Mouse (Mus musculus): ENCODE measurements at regions not wholly inside any gene's neighbourhood (a gene's known extent, or its start where the extent isn't known, plus 50 kb on each side); places are given as distances from the start of the nearest gene placed in this dataset.

DNA sequence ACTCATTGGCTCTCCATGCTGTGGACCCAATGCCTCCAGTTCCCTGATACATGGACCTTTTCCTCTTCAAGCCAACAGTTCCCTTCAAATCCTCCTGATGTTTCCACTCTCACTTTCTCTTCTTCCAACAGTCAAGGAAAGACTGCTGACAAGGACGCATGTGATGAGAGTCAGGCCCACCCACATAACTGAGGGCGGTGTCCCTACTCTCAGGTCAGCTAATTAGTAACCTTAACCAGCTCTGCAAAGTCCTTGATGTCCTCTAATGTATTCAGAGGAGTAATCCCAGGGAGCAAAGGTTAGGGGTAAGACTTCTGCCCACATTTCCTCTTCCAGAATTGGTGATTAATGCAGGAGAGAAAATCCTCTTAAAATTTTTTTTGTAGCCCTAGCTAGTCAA, 139.7 kb downstream of the Ackr3 start:
- no peak for DNase-seq (ENCODE audit: low spot score in 2 of 2)

GRCm38 (mm10) chr1:90347032-90347431, 143.3 kb downstream of the Ackr3 start:
- DNase-seq (ENCODE audit: low spot score in 2 of 2) = no peak

DNA sequence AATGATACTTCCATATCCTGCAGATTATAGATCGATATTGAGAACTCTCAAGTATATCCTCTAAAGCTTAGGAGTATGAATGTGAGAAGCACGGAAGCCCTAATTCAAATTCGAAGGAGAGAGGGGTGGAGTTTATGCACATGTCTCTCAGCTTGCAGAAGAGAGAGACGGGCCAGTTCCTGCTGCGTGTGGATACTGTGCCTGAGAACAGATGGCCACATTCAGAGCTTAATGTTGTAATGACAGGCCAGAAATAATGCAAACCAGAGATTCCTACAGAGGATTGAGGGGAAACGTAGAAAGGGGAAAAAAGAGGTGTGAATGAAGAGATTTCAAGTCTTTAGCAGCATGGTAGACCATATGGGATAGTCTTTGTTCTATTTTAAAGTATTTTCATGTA, 145.8 kb downstream of the Ackr3 start:
- no peak for DNase-seq (ENCODE audit: low spot score in 2 of 2)

DNA sequence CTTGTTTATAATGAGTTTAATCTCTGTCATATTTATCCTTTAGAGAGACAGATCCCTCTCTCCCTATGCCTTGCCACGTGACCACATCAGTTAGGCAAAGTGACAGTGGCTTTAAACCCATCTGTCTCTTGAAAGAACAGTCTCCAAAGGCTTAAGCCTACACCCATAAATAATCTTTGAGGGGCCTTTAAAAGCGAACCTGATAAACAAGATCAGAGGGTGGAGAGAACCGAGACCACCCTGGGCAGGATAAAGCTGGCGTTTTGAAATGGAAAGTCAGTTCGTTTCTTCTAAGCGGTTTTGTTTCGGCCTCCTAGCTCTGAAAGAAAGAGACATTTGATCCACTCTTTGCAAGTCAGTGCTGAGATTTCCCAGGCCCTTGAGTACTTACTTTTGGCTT, 149.5 kb downstream of the Ackr3 start:
- DNase-seq (ENCODE audit: low spot score in 2 of 2) = no peak

DNA sequence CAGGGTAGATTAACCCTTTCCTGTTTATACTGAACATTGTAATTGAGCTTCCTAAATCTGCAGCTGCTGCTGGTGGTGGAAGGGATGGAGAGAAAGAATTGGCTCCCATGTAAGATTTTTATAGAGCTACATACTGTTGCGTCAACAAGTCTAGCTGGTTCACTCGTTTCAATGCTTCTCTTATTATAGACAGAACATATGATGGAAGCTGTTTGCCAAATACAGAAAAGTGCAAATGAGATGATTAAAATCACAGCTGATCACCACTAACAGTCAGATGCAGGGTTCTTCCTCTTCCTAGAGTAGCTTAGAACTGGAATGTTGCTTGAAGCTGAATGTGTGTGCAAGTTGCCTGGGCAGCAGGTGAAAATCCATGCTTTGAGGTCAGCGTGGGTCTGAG, 152.8 kb downstream of the Ackr3 start:
- DNase-seq (ENCODE audit: low spot score in 2 of 2) = no peak

GRCm38 (mm10) chr1:90357391-90357790, 153.6 kb downstream of the Ackr3 start:
- DNase-seq (ENCODE audit: low spot score in 2 of 2) = no peak

GRCm38 (mm10) chr1:90358971-90359370, 155.2 kb downstream of the Ackr3 start:
- DNase-seq (ENCODE audit: low spot score in 2 of 2) = no peak

- no peak for DNase-seq (ENCODE audit: low spot score in 2 of 2)
Observed at GRCm38 (mm10) chr1:90360065-90360464, 156.3 kb downstream of the Ackr3 start.

DNA sequence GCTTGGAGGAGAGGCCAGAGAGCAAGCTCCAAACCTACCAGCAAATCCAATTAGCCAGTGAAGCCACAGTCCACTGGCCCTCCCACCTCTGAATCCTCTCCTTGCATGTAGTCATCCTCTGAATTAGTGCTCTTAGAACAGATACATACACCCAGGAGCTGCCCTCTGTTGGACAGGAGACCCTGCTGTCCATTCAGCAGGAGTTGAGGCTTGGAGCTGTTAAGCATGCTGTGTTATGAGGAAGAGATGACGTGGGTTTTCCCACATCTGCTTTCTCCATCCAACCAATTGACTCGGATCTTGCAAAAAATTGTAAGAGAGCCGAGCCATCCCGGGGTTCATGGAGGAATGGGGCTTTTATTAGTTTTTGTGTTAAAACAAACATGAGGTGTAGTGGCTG, 160.7 kb downstream of the Ackr3 start:
- no peak for DNase-seq (ENCODE audit: low spot score in 2 of 2)

GRCm38 (mm10) chr1:90368581-90368980, 164.8 kb downstream of the Ackr3 start:
- DNase-seq (ENCODE audit: low spot score in 2 of 2) = no peak

DNA sequence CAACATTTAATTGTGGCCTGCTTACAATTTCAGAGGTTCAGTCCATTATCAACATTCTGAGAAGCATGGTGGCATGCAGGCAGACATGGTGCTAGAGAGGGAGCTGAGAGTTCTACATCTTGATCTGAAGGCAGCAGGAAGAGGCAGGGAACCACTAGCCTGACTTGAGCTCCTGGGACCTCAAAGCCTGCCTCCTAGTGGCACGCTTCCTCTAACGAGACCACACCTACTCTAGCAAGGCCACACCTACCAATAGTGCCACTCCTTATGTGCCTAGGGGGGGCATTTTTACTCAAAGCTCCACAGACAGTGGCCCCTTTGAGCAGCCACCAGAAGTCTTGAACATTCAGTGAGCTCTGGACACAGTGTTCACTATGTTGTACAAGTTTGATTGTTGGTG, 165.5 kb downstream of the Ackr3 start:
- DNase-seq (ENCODE audit: low spot score in 2 of 2) = no peak

- no peak for DNase-seq (ENCODE audit: low spot score in 2 of 2)
Observed at GRCm38 (mm10) chr1:90370766-90371165, 167.0 kb downstream of the Ackr3 start.

GRCm38 (mm10) chr1:90373001-90373400, 169.2 kb downstream of the Ackr3 start:
- no peak for DNase-seq (ENCODE audit: low spot score in 2 of 2)

DNA sequence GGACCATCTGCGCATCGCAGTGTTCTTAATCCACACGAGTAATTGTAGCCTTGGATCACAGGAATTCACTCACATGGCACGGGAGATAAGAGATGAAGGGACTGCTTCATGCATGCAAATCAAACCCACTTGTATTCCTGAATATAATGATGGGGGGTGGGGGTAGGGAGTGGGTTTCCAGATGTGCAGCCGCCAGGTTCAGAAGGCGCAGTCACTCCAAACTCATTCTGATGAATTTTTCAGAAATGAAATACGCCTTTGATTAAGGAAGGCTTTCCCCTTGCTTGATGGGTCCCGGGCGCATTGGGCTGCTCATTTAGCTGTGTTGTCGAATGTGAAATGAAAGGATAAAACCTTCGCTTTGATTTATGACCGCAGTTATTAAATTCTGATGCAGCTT, 170.7 kb downstream of the Ackr3 start:
- no peak for DNase-seq (ENCODE audit: low spot score in 2 of 2)

DNA sequence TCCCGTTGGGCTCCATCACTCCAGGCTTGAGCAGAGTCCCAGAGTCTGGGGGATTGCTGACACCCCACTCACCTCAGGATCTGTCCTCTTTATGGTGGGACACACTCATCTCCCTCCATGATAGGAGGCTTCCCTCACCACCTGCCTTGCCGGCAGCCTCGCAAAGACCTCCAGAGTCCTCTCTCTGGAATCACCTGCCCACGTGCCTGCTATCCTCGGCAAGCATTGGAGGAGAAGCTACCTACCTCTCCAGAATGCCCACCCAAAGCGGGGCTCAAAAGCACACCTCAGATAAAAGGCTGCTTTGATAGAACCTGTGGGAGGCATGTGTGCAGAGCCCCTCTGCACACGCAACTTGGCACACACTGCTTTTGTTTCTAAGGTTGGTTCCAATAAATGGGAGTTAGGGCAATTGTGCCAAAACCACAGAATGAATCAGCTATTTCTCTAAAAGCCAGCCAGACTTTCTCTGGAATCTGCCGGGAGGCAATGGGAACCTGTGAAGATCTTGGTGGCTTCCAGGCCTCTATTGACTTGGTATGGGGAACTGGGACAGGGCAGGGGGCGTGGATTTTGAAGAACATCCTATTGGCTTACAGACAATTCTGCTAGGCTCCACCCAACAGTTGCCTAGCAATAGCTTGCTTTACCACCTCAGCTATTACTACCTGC, 176.4 kb downstream of the Ackr3 start:
- no peak for DNase-seq (ENCODE audit: low spot score in 2 of 2)

GRCm38 (mm10) chr1:90382941-90383470, 179.2 kb downstream of the Ackr3 start:
- no peak for DNase-seq (ENCODE audit: low spot score in 2 of 2)

DNA sequence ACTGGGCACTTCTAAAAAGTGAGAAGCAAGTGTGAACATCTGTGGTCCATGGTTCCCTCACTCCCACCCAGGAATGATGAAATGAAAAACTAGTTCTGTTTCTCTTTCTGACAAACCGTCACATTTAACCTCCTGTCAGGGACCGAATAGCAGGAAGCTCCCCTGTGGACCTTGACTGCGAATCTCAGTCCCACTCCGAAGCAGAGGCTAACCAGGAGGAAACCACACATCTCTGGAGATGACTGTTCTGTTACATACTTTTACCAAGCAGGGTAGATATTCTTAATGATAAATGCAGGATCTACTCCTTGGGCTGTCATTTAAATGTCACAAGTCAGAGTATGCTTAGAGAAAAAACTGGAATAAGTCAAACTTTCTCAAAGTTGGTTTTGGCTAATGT, 181.2 kb downstream of the Ackr3 start:
- DNase-seq (ENCODE audit: low spot score in 2 of 2) = no peak

- no peak for DNase-seq (ENCODE audit: low spot score in 2 of 2)
Observed at GRCm38 (mm10) chr1:90386792-90387191, 183.0 kb downstream of the Ackr3 start.

- no peak for DNase-seq (ENCODE audit: low spot score in 2 of 2)
Observed at GRCm38 (mm10) chr1:90390422-90390821, 186.6 kb downstream of the Ackr3 start.

DNA sequence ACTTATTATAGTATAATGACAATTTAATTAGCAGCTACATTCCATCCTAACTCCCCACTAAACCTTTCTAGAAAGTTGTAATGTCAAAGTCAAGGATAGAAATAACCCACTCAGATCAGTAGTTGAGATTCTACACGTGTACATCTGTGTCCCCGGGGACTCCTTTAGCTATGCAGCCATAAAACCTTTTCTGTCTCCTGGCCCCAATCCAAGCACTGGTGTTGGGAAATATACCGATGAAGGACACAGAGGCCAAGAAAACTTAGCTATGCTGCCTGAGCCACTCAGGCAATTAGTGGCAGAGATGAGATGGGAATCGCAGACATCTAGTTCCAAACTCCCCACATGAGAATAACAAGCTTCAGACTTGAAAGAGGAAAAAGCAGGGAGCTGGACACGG, 190.1 kb downstream of the Ackr3 start:
- DNase-seq (ENCODE audit: low spot score in 2 of 2) = no peak

- no peak for DNase-seq (ENCODE audit: low spot score in 2 of 2)
Observed at GRCm38 (mm10) chr1:90395331-90396016, 191.7 kb downstream of the Ackr3 start.

- no peak for DNase-seq (ENCODE audit: low spot score in 2 of 2)
Observed at GRCm38 (mm10) chr1:90396660-90397059, 192.9 kb downstream of the Ackr3 start.

GRCm38 (mm10) chr1:90397355-90397754, 193.6 kb downstream of the Ackr3 start:
- no peak for DNase-seq (ENCODE audit: low spot score in 2 of 2)

Measured in urinary bladder, adult 18-20 months (tissue).